Mouse (Mus musculus): Measurements from ENCODE around the gene Trpt1.

The Trpt1 gene

GRCm38 (mm10) chr19:6992011-6992858 is 3.7 kb upstream of the Trpt1 start, which contains the start of gene Dnajc4:
Gene Dnajc4, minus strand, starts transcription at chr19:6992572.
- peak; percentile 91 to 94 for DNase-seq (ENCODE audit: low read depth in 2 of 2, low spot score in 2 of 2)

- DNase-seq (ENCODE audit: low read depth in 2 of 2, low spot score in 2 of 2) = no peak
These were observed 2.7 kb upstream of the Trpt1 start for GRCm38 (mm10) chr19:6993011-6993770.

GRCm38 (mm10) chr19:6994002-6994401 is 1.9 kb upstream of the Trpt1 start:
- no peak for DNase-seq (ENCODE audit: low read depth in 2 of 2, low spot score in 2 of 2)

GRCm38 (mm10) chr19:6994489-6994888 is 1.4 kb upstream of the Trpt1 start:
- DNase-seq (ENCODE audit: low read depth in 2 of 2, low spot score in 2 of 2) = no peak

- DNase-seq (ENCODE audit: low read depth in 2 of 2, low spot score in 2 of 2) = no peak
These were observed 508 bp upstream of the Trpt1 start for GRCm38 (mm10) chr19:6995255-6995991.

GRCm38 (mm10) chr19:6997721-6998290 is 1.9 kb downstream of the Trpt1 start:
- DNase-seq (ENCODE audit: low read depth in 2 of 2, low spot score in 2 of 2) = no peak

GRCm38 (mm10) chr19:6999360-7000063 is 3.6 kb downstream of the Trpt1 start:
- DNase-seq (ENCODE audit: low read depth in 2 of 2, low spot score in 2 of 2) = no peak

GRCm38 (mm10) chr19:7006892-7007593 is 11.1 kb downstream of the Trpt1 start:
- no peak for DNase-seq (ENCODE audit: low read depth in 2 of 2, low spot score in 2 of 2)

GRCm38 (mm10) chr19:7012426-7012825 is 16.5 kb downstream of the Trpt1 start:
- no peak for DNase-seq (ENCODE audit: low read depth in 2 of 2, low spot score in 2 of 2)

- no peak for DNase-seq (ENCODE audit: low read depth in 2 of 2, low spot score in 2 of 2)
These were observed 18.1 kb downstream of the Trpt1 start for GRCm38 (mm10) chr19:7013984-7014383.

- no peak for DNase-seq (ENCODE audit: low read depth in 2 of 2, low spot score in 2 of 2)
These were observed 18.7 kb downstream of the Trpt1 start for GRCm38 (mm10) chr19:7014481-7015135.

- DNase-seq (ENCODE audit: low read depth in 2 of 2, low spot score in 2 of 2) = peak in 1 of 2 experiments; percentile 52
These were observed 21.9 kb downstream of the Trpt1 start for GRCm38 (mm10) chr19:7017541-7018457.

GRCm38 (mm10) chr19:7018546-7018945 is 22.6 kb downstream of the Trpt1 start:
- DNase-seq (ENCODE audit: low read depth in 2 of 2, low spot score in 2 of 2) = no peak

GRCm38 (mm10) chr19:7019191-7019590 is 23.3 kb downstream of the Trpt1 start, which contains the start of gene Fermt3:
Gene Fermt3, minus strand, starts transcription at chr19:7019469.
- peak; percentile 68 to 78 for DNase-seq (ENCODE audit: low read depth in 2 of 2, low spot score in 2 of 2)

GRCm38 (mm10) chr19:7020224-7020641 is 24.3 kb downstream of the Trpt1 start:
- peak; percentile 66 to 70 for DNase-seq (ENCODE audit: low read depth in 2 of 2, low spot score in 2 of 2)

GRCm38 (mm10) chr19:7029531-7029930 is 33.6 kb downstream of the Trpt1 start:
- DNase-seq (ENCODE audit: low read depth in 2 of 2, low spot score in 2 of 2) = no peak

- no peak for DNase-seq (ENCODE audit: low read depth in 2 of 2, low spot score in 2 of 2)
These were observed 38.1 kb downstream of the Trpt1 start for GRCm38 (mm10) chr19:7034006-7034405.

- DNase-seq (ENCODE audit: low read depth in 2 of 2, low spot score in 2 of 2) = peak; percentile 36 to 55
These were observed 43.3 kb downstream of the Trpt1 start for GRCm38 (mm10) chr19:7039088-7039720.

Data from CD8-positive naive resting alpha-beta T cell, adult 2 months (primary cell).